Mouse (Mus musculus): ENCODE data around the gene Slc39a5. TPM values are rescaled to one million over a fixed set of nuclear protein-coding genes. Genes with fewer than 3 reads are reported as not detected.

Slc39a5 gene
- polyA plus RNA-seq, 1 experiment from 2014 or later, result not detected

GRCm38 (mm10) chr10:128414848-128415247 is 13.8 kb upstream of the Slc39a5 start:
- ATAC-seq (replicated peaks; ENCODE audit: low FRiP score) (no peak), DNase-seq (ENCODE audit: low spot score) (no peak)
- Histone ChIP-seq H3K4me1 (replicated peaks; ENCODE audit: control insufficient read depth, insufficient read depth, low read length) (peaks cover 13% of the 10 kb centered on the region), H3K4me3 (ENCODE audit: low read depth, low read length) (no peak overlapping the region), H3K9me3 (ENCODE audit: control insufficient read depth, low read length) (no peaks in the 10 kb centered on the region), H3K4me2 (ENCODE audit: low read depth, low read length, severe bottlenecking) (no peak overlapping the region), H3K36me3 (ENCODE audit: control insufficient read depth, insufficient read depth, low read length) (no peaks in the 10 kb centered on the region; the same call in 1 of the 2 replicates), H3K9ac (ENCODE audit: low read length) (no peak overlapping the region), H3K27me3 (ENCODE audit: control insufficient read depth, insufficient read depth, low read length) (no peaks in the 10 kb centered on the region), H3K27ac (ENCODE audit: low read depth, low read length) (no peak overlapping the region)
- 97% methylated on average over 5 of the region's 5 CpGs for WGBS

DNA sequence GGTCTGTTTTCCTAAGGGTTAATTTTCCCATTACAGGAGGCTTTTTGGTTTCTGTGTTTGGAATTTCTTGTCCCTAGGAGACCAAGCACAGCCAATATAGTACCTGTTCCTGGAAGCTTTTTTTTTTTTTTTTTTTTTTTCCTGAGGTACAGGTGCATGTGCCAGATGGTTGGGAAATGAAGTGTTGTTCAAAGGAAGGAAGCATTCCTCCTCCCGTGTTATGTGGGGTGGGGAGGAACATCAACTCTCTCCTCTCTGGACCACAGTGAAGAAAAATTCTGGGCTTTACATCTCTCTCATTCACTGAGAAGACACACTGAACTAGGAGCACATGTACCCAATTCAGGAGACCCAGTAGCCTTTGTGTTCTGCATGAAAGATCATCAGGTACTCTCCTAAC is 12.0 kb upstream of the Slc39a5 start:
- 57% methylated on average over 1 of the region's 1 CpGs for WGBS
- H3K4me1 ChIP-seq (replicated peaks; ENCODE audit: control insufficient read depth, insufficient read depth, low read length), result peaks cover 13% of the 10 kb centered on the region
- DNase-seq (ENCODE audit: low spot score) (no peak), ATAC-seq (replicated peaks; ENCODE audit: low FRiP score) (no peak)
- H3K27me3 ChIP-seq (ENCODE audit: control insufficient read depth, insufficient read depth, low read length), result no peaks in the 10 kb centered on the region
- peak overlapping the region; percentile 96; the same call in 1 of the 2 replicates for H3K4me2 ChIP-seq (ENCODE audit: low read depth, low read length, severe bottlenecking)
- H3K4me3 ChIP-seq (ENCODE audit: low read depth, low read length), result no peak overlapping the region
- peak overlapping the region; percentile 84 for H3K9ac ChIP-seq (ENCODE audit: low read length)
- H3K36me3 ChIP-seq (ENCODE audit: control insufficient read depth, insufficient read depth, low read length), result no peaks in the 10 kb centered on the region; the same call in 1 of the 2 replicates
- no peaks in the 10 kb centered on the region for H3K9me3 ChIP-seq (ENCODE audit: control insufficient read depth, low read length)
- no peak overlapping the region for H3K27ac ChIP-seq (ENCODE audit: low read depth, low read length)

- peaks cover 13% of the 10 kb centered on the region for H3K4me1 ChIP-seq (replicated peaks; ENCODE audit: control insufficient read depth, insufficient read depth, low read length)
Observed at GRCm38 (mm10) chr10:128412558-128412957, 11.5 kb upstream of the Slc39a5 start.

DNA sequence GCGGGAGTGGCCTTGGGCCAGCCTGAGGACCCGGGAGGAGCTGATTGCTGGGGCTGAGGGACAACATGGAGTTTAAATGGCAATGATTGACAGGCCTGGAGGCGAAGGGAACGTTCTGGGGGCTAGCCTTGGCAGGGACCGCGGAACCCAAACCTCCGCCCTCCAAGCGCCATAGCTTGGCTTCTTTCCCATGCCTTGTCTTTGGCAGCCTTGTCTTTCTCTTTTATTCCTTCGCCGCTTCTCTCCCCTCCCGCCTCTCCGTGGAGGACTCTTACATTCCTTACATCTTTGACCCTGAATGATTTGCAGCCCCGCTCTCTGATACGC is 11.0 kb upstream of the Slc39a5 start:
- Histone ChIP-seq H3K27me3 (ENCODE audit: control insufficient read depth, insufficient read depth, low read length) (no peaks in the 10 kb centered on the region), H3K4me1 (replicated peaks; ENCODE audit: control insufficient read depth, insufficient read depth, low read length) (peaks cover 13% of the 10 kb centered on the region), H3K36me3 (ENCODE audit: control insufficient read depth, insufficient read depth, low read length) (no peaks in the 10 kb centered on the region; the same call in 1 of the 2 replicates), H3K9ac (ENCODE audit: low read length) (peak overlapping the region; percentile 84), H3K4me3 (ENCODE audit: low read depth, low read length) (peak overlapping the region; percentile 93), H3K9me3 (ENCODE audit: control insufficient read depth, low read length) (no peaks in the 10 kb centered on the region), H3K27ac (ENCODE audit: low read depth, low read length) (peak overlapping the region; percentile 81), H3K4me2 (ENCODE audit: low read depth, low read length, severe bottlenecking) (peak overlapping the region; percentile 96)
- under 1% methylated on average over 14 of the region's 14 CpGs for WGBS
- DNase-seq (ENCODE audit: low spot score) (no peak), ATAC-seq (replicated peaks; ENCODE audit: low FRiP score) (no peak)

More at GRCm38 (mm10) chr10:128412558-128412957, 11.5 kb upstream of the Slc39a5 start:
- Histone ChIP-seq H3K9me3 (ENCODE audit: control insufficient read depth, low read length) (no peaks in the 10 kb centered on the region), H3K9ac (ENCODE audit: low read length) (peak overlapping the region; percentile 84), H3K4me2 (ENCODE audit: low read depth, low read length, severe bottlenecking) (peak overlapping the region; percentile 96), H3K4me3 (ENCODE audit: low read depth, low read length) (peak overlapping the region; percentile 93), H3K36me3 (ENCODE audit: control insufficient read depth, insufficient read depth, low read length) (no peaks in the 10 kb centered on the region; the same call in 1 of the 2 replicates), H3K27ac (ENCODE audit: low read depth, low read length) (no peak overlapping the region), H3K27me3 (ENCODE audit: control insufficient read depth, insufficient read depth, low read length) (no peaks in the 10 kb centered on the region)
- DNase-seq (ENCODE audit: low spot score), result no peak
- no peak for ATAC-seq (replicated peaks; ENCODE audit: low FRiP score)
- 51% methylated on average over 1 of the region's 1 CpGs for WGBS

GRCm38 (mm10) chr10:128411211-128412054 is 10.4 kb upstream of the Slc39a5 start, which contains the start of the genes Nabp2 and Rnf41:
TSS of gene Nabp2 (minus strand) at chr10:128411492.
TSS of gene Rnf41 (plus strand) at chr10:128411657.
- DNase-seq (ENCODE audit: low spot score) (peak; percentile 98), ATAC-seq (replicated peaks; ENCODE audit: low FRiP score) (peak; percentile 90)
- Histone ChIP-seq H3K36me3 (ENCODE audit: control insufficient read depth, insufficient read depth, low read length) (no peaks in the 10 kb centered on the region; the same call in 1 of the 2 replicates), H3K4me1 (replicated peaks; ENCODE audit: control insufficient read depth, insufficient read depth, low read length) (peaks cover 13% of the 10 kb centered on the region), H3K27me3 (ENCODE audit: control insufficient read depth, insufficient read depth, low read length) (no peaks in the 10 kb centered on the region), H3K4me3 (ENCODE audit: low read depth, low read length) (peak within 1 kb of the TSS; percentile 93), H3K4me2 (ENCODE audit: low read depth, low read length, severe bottlenecking) (peak within 1 kb of the TSS; percentile 96), H3K9me3 (ENCODE audit: control insufficient read depth, low read length) (no peaks in the 10 kb centered on the region), H3K9ac (ENCODE audit: low read length) (peak within 1 kb of the TSS; percentile 84), H3K27ac (ENCODE audit: low read depth, low read length) (peak within 1 kb of the TSS; percentile 81)
- under 1% methylated on average over 50 of the region's 50 CpGs for WGBS

DNA sequence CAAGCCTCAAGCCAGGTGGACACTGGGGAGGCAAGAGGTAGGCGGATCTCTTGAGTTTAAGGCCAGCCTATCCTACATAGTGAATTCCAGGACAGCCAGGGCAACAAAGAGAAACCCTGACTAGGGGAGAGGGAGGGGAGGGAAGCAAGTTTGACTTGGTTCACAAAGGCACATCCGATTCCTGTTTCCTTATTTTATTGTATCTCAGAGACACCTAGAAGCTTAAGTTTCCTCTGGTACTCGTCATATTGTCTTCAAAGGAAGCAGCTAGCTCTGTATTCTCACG is 9.5 kb upstream of the Slc39a5 start:
- H3K4me1 ChIP-seq (replicated peaks; ENCODE audit: control insufficient read depth, insufficient read depth, low read length), result peaks cover 13% of the 10 kb centered on the region
- peak overlapping the region; percentile 81; the same call in 1 of the 2 replicates for H3K27ac ChIP-seq (ENCODE audit: low read depth, low read length)
- DNase-seq (ENCODE audit: low spot score) (no peak), ATAC-seq (replicated peaks; ENCODE audit: low FRiP score) (no peak)
- H3K9ac ChIP-seq (ENCODE audit: low read length), result peak overlapping the region; percentile 84
- peak overlapping the region; percentile 96 for H3K4me2 ChIP-seq (ENCODE audit: low read depth, low read length, severe bottlenecking)
- peak overlapping the region; percentile 93 for H3K4me3 ChIP-seq (ENCODE audit: low read depth, low read length)
- no peaks in the 10 kb centered on the region for H3K36me3 ChIP-seq (ENCODE audit: control insufficient read depth, insufficient read depth, low read length)
- no peaks in the 10 kb centered on the region for H3K9me3 ChIP-seq (ENCODE audit: control insufficient read depth, low read length)
- no peaks in the 10 kb centered on the region for H3K27me3 ChIP-seq (ENCODE audit: control insufficient read depth, insufficient read depth, low read length)
- WGBS, result 15% methylated on average over 4 of the region's 4 CpGs

- ATAC-seq (replicated peaks; ENCODE audit: low FRiP score) (peak; percentile 90), DNase-seq (ENCODE audit: low spot score) (peak; percentile 98)
- 8% methylated on average over 36 of the region's 36 CpGs for WGBS
- H3K36me3 ChIP-seq (ENCODE audit: control insufficient read depth, insufficient read depth, low read length), result no peaks in the 10 kb centered on the region
- H3K4me3 ChIP-seq (ENCODE audit: low read depth, low read length), result peak overlapping the region; percentile 93
- H3K4me1 ChIP-seq (replicated peaks; ENCODE audit: control insufficient read depth, insufficient read depth, low read length), result peaks cover 13% of the 10 kb centered on the region
- H3K27ac ChIP-seq (ENCODE audit: low read depth, low read length), result peak overlapping the region; percentile 82
- no peaks in the 10 kb centered on the region for H3K9me3 ChIP-seq (ENCODE audit: control insufficient read depth, low read length)
- peak overlapping the region; percentile 96 for H3K4me2 ChIP-seq (ENCODE audit: low read depth, low read length, severe bottlenecking)
- no peaks in the 10 kb centered on the region for H3K27me3 ChIP-seq (ENCODE audit: control insufficient read depth, insufficient read depth, low read length)
- peak overlapping the region; percentile 96 for H3K9ac ChIP-seq (ENCODE audit: low read length)
Observed at GRCm38 (mm10) chr10:128409692-128410559, 8.9 kb upstream of the Slc39a5 start.
